Mouse (Mus musculus) thymus, adult 2 months (tissue): ENCODE measurements at regions not wholly inside any gene's neighbourhood (a gene's known extent, or its start where the extent isn't known, plus 50 kb on each side); places are given as distances from the start of the nearest gene placed in this dataset.

Source experiments
- DNase-seq: peaks from one replicate; pipeline ENCODE4 v3.0.0; 2021
- H3K27ac ChIP-seq: fragments of 200-500 bp; 2 replicates; pipeline ENCODE4 v1.5.1; 2012; ENCODE audit warnings: low read length, control low read depth; ENCODE audit not compliant: control insufficient read depth, insufficient read depth
- H3K27me3 ChIP-seq: fragments of 200-500 bp; 2 replicates; pipeline ENCODE4 v1.6.1; 2012; ENCODE audit warnings: mild to moderate bottlenecking, low read length, moderate library complexity, mixed read lengths; ENCODE audit not compliant: control insufficient read depth, insufficient read depth
- H3K36me3 ChIP-seq: fragments of 200-500 bp; 2 replicates; pipeline ENCODE4 v1.6.1; 2012; ENCODE audit warnings: mild to moderate bottlenecking, low read length, moderate library complexity; ENCODE audit not compliant: control insufficient read depth, insufficient read depth
- H3K4me1 ChIP-seq: fragments of 200-500 bp; replicated peaks from 2 replicates; pipeline ENCODE4 v1.6.1; 2012; ENCODE audit warnings: low read length; ENCODE audit not compliant: control insufficient read depth, insufficient read depth
- H3K4me3 ChIP-seq: fragments of 200-500 bp; 2 replicates; pipeline ENCODE4 v1.5.1; 2012; ENCODE audit warnings: mild to moderate bottlenecking, low read length, control low read depth, moderate library complexity; ENCODE audit not compliant: control insufficient read depth, insufficient read depth
- CTCF ChIP-seq: fragments of 200-500 bp; IDR thresholded peaks from 2 replicates; pipeline ENCODE4 v1.5.1; 2012; ENCODE audit warnings: mild to moderate bottlenecking, control low read depth, low read length, moderate library complexity, borderline replicate concordance; ENCODE audit not compliant: control insufficient read depth, poor library complexity, insufficient read depth; ENCODE audit errors: extremely low read depth
- POLR2A ChIP-seq: fragments of 200-500 bp; IDR thresholded peaks from 2 replicates; pipeline ENCODE4 v1.6.1; 2012; ENCODE audit warnings: mild to moderate bottlenecking, low read length, control low read depth, moderate library complexity; ENCODE audit not compliant: control insufficient read depth, poor library complexity, insufficient read depth; ENCODE audit errors: extremely low read depth
- WGBS: fragments of 180-500 bp; shearing (Covaris S2); methylation state at CpG from one replicate; pipeline ENCODE4 v1.1.7; 2018; 5-methylcytosine and 5-hydroxymethylcytosine counted together

- Histone ChIP-seq H3K36me3 (no peaks in the 10 kb centered on the region), H3K4me3 (no peak overlapping the region), H3K4me1 (peaks cover 10% of the 10 kb centered on the region), H3K27ac (no peak overlapping the region), H3K27me3 (no peaks in the 10 kb centered on the region)
- DNase-seq = no peak
- TF ChIP-seq POLR2A = no peak
- no peak for TF ChIP-seq CTCF
- 94% methylated on average over 4 of the region's 4 CpGs for WGBS
Measured at GRCm38 (mm10) chr10:14215512-14215911, 249.6 kb downstream of the Hivep2 start.

GRCm38 (mm10) chr10:14213536-14213935, 247.7 kb downstream of the Hivep2 start:
- no peak overlapping the region for H3K4me3 ChIP-seq
- TF ChIP-seq CTCF (no peak), POLR2A (no peak)
- H3K36me3 ChIP-seq = no peaks in the 10 kb centered on the region
- H3K27ac ChIP-seq = no peak overlapping the region
- no peaks in the 10 kb centered on the region for H3K27me3 ChIP-seq
- H3K4me1 ChIP-seq = peaks cover 10% of the 10 kb centered on the region
- WGBS = 84% methylated on average over 5 of the region's 5 CpGs
- no peak for DNase-seq

- Histone ChIP-seq H3K4me3 (no peak overlapping the region), H3K36me3 (no peaks in the 10 kb centered on the region), H3K27me3 (no peaks in the 10 kb centered on the region), H3K4me1 (peaks cover 16% of the 10 kb centered on the region), H3K27ac (no peak overlapping the region)
- WGBS = 25% methylated on average over 6 of the region's 6 CpGs
- TF ChIP-seq POLR2A (no peak), CTCF (no peak)
- DNase-seq = no peak
Measured at GRCm38 (mm10) chr10:14211926-14212325, 246.1 kb downstream of the Hivep2 start.

GRCm38 (mm10) chr10:14211481-14211880, 245.6 kb downstream of the Hivep2 start:
- TF ChIP-seq POLR2A = no peak
- no peak for TF ChIP-seq CTCF
- no peak for DNase-seq
- Histone ChIP-seq H3K4me3 (no peak overlapping the region), H3K27me3 (no peaks in the 10 kb centered on the region), H3K36me3 (no peaks in the 10 kb centered on the region), H3K4me1 (peaks cover 16% of the 10 kb centered on the region), H3K27ac (no peak overlapping the region)
- 19% methylated on average over 6 of the region's 6 CpGs for WGBS

GRCm38 (mm10) chr10:14210445-14210844, 244.6 kb downstream of the Hivep2 start:
- no peaks in the 10 kb centered on the region for H3K36me3 ChIP-seq
- H3K27me3 ChIP-seq = no peaks in the 10 kb centered on the region
- DNase-seq = no peak
- TF ChIP-seq CTCF = no peak
- no peak for TF ChIP-seq POLR2A
- 61% methylated on average over 8 of the region's 8 CpGs for WGBS
- H3K4me3 ChIP-seq = no peak overlapping the region
- H3K4me1 ChIP-seq = peaks cover 16% of the 10 kb centered on the region
- H3K27ac ChIP-seq = no peak overlapping the region

- DNase-seq = no peak
- Histone ChIP-seq H3K27ac (no peak overlapping the region), H3K4me1 (peaks cover 16% of the 10 kb centered on the region), H3K27me3 (no peaks in the 10 kb centered on the region), H3K4me3 (no peak overlapping the region), H3K36me3 (no peaks in the 10 kb centered on the region)
- 39% methylated on average over 6 of the region's 6 CpGs for WGBS
- TF ChIP-seq POLR2A (no peak), CTCF (no peak)
Measured at GRCm38 (mm10) chr10:14210045-14210444, 244.2 kb downstream of the Hivep2 start.

- no peaks in the 10 kb centered on the region for H3K27me3 ChIP-seq
- DNase-seq = no peak
Measured at GRCm38 (mm10) chr10:14208206-14208605, 242.3 kb downstream of the Hivep2 start.

More at GRCm38 (mm10) chr10:14208206-14208605, 242.3 kb downstream of the Hivep2 start:
- 37% methylated on average over 6 of the region's 6 CpGs for whole genome bisulfite sequencing
- peak overlapping the region; percentile 35; the same call in 1 of the 2 replicates for H3K27ac ChIP-seq
- no peaks in the 10 kb centered on the region for H3K36me3 ChIP-seq
- H3K4me1 ChIP-seq = peaks cover 16% of the 10 kb centered on the region
- TF ChIP-seq CTCF (no peak), POLR2A (no peak)
- H3K4me3 ChIP-seq = no peak overlapping the region
